Mouse (Mus musculus) MEL (cell line): ENCODE data around the gene Tubgcp3. TPM values are rescaled to one million over a fixed set of nuclear protein-coding genes. Genes with fewer than 3 reads are reported as not detected.
A peak's percentile ranks its signal among the peaks of the same experiment; 100 is the strongest.
"Not testable (repeated sequence)": the region's sequence is repeated elsewhere in the genome, so short reads cannot be mapped to it uniquely, and the experiment has no call there.

Experiments
- DNase-seq: peaks from one replicate; pipeline ENCODE4 v3.0.0; 2011; ENCODE audit warnings: low read depth, low spot score
- H3K27ac ChIP-seq: 2 replicates; pipeline ENCODE4 v1.5.1; 2012; ENCODE audit warnings: low read depth, mild to moderate bottlenecking, control low read depth, low read length, moderate library complexity; ENCODE audit not compliant: control insufficient read depth
- H3K27me3 ChIP-seq, 2 experiments: fragments of 150-350 bp in 1 of 2; sonication (generic) in 1 of 2; 2 replicates each; pipeline ENCODE4 v1.6.1; 2012; ENCODE audit warnings: low read length in 2 of 2, mild to moderate bottlenecking in 2 of 2, improper control_type of control experiment in 1 of 2, moderate library complexity in 1 of 2; ENCODE audit not compliant: insufficient read depth in 2 of 2, control insufficient read depth in 1 of 2
- H3K36me3 ChIP-seq, 2 experiments: 2 replicates each; pipeline ENCODE4 v1.6.1; 2012 to 2014; ENCODE audit warnings: low read length in 2 of 2, improper control_type of control experiment in 1 of 2, inconsistent platforms in 1 of 2, mild to moderate bottlenecking in 1 of 2; ENCODE audit not compliant: insufficient read depth in 2 of 2, control insufficient read depth in 1 of 2
- H3K4me1 ChIP-seq, 2 experiments: fragments of 150-350 bp in 1 of 2; sonication (generic) in 1 of 2; 2 replicates each; pipeline ENCODE4 v1.6.1; 2012; ENCODE audit warnings: low read length in 2 of 2, improper control_type of control experiment in 1 of 2, mild to moderate bottlenecking in 1 of 2; ENCODE audit not compliant: insufficient read depth in 2 of 2, control insufficient read depth in 1 of 2
- H3K4me3 ChIP-seq, 2 experiments: fragments of 150-350 bp in 1 of 2; sonication (generic) in 1 of 2; 2 replicates each; pipeline ENCODE4 v1.5.1; 2012; ENCODE audit warnings: low read depth in 2 of 2, low read length in 2 of 2, mild to moderate bottlenecking in 2 of 2, moderate library complexity in 2 of 2, control low read depth in 1 of 2, improper control_type of control experiment in 1 of 2; ENCODE audit not compliant: control insufficient read depth in 1 of 2, insufficient read depth in 1 of 2
- H3K79me2 ChIP-seq: 2 replicates; pipeline ENCODE4 v1.6.1; 2012; ENCODE audit warnings: mild to moderate bottlenecking, low read length, moderate library complexity; ENCODE audit not compliant: control insufficient read depth, poor library complexity, insufficient read depth
- H3K9ac ChIP-seq: 2 replicates; pipeline ENCODE4 v1.6.1; 2012; ENCODE audit warnings: low read depth, mild to moderate bottlenecking, control low read depth, low read length, moderate library complexity; ENCODE audit not compliant: control insufficient read depth, poor library complexity, severe bottlenecking
- H3K9me3 ChIP-seq: fragments of 150-350 bp; sonication (generic); replicated peaks from 2 replicates; pipeline ENCODE4 v1.6.1; 2012; ENCODE audit warnings: mild to moderate bottlenecking, low read length, improper control_type of control experiment, moderate library complexity; ENCODE audit not compliant: insufficient read depth
- BHLHE40 ChIP-seq: IDR thresholded peaks from 2 replicates; pipeline ENCODE4 v1.6.1; 2012; ENCODE audit warnings: low read depth, mild to moderate bottlenecking, inconsistent platforms, low read length, improper control_type of control experiment, borderline replicate concordance
- CHD1 ChIP-seq: IDR thresholded peaks from 2 replicates; pipeline ENCODE4 v1.6.1; 2012; ENCODE audit warnings: low read depth, mild to moderate bottlenecking, inconsistent platforms, low read length, improper control_type of control experiment
- CHD2 ChIP-seq: IDR thresholded peaks from 2 replicates; pipeline ENCODE4 v1.6.1; 2011; ENCODE audit warnings: low read length, improper control_type of control experiment
- ELF1 ChIP-seq: IDR thresholded peaks from 2 replicates; pipeline ENCODE4 v1.6.1; 2014; ENCODE audit warnings: low read depth, mild to moderate bottlenecking, inconsistent platforms, low read length, improper control_type of control experiment, moderate library complexity
- KAT2A ChIP-seq: conservative IDR thresholded peaks from 2 replicates; pipeline ENCODE4 v1.6.1; 2012; ENCODE audit warnings: low read depth, low read length, improper control_type of control experiment, inconsistent platforms
- MAFK ChIP-seq: IDR thresholded peaks from 2 replicates; pipeline ENCODE4 v1.6.1; 2011; ENCODE audit warnings: low read depth, mild to moderate bottlenecking, low read length, improper control_type of control experiment, borderline replicate concordance
- MAX ChIP-seq: IDR thresholded peaks from 2 replicates; pipeline ENCODE4 v1.6.1; 2011; ENCODE audit warnings: low read length, improper control_type of control experiment
- MXI1 ChIP-seq: IDR thresholded peaks from 2 replicates; pipeline ENCODE4 v1.6.1; 2011; ENCODE audit warnings: mild to moderate bottlenecking, low read depth, low read length, improper control_type of control experiment
- MYB ChIP-seq: IDR thresholded peaks from 2 replicates; pipeline ENCODE4 v1.6.1; 2011; ENCODE audit warnings: mild to moderate bottlenecking, low read depth, low read length, improper control_type of control experiment
- MYC ChIP-seq: IDR thresholded peaks from 2 replicates; pipeline ENCODE4 v1.6.1; 2011; ENCODE audit warnings: low read depth, mild to moderate bottlenecking, low read length, improper control_type of control experiment, moderate library complexity
- POLR2A ChIP-seq, 2 experiments: IDR thresholded peaks; 2 replicates each; pipeline ENCODE4 v1.6.1; 2011 to 2012; ENCODE audit warnings: low read length in 2 of 2, mild to moderate bottlenecking in 2 of 2, control low read depth in 1 of 2, improper control_type of control experiment in 1 of 2, low read depth in 1 of 2, moderate library complexity in 1 of 2; ENCODE audit not compliant: control insufficient read depth in 1 of 2, insufficient read depth in 1 of 2, poor library complexity in 1 of 2
- TAL1 ChIP-seq: IDR thresholded peaks from 2 replicates; pipeline ENCODE4 v1.6.1; 2012; ENCODE audit warnings: mild to moderate bottlenecking, inconsistent platforms, low read length, moderate library complexity, mixed read lengths
- TBP ChIP-seq: IDR thresholded peaks from 2 replicates; pipeline ENCODE4 v1.8.0; 2011; ENCODE audit warnings: low read depth, low read length, improper control_type of control experiment
- ZKSCAN1 ChIP-seq: IDR thresholded peaks from 2 replicates; pipeline ENCODE4 v1.6.1; 2012; ENCODE audit warnings: low read depth, mild to moderate bottlenecking, inconsistent platforms, low read length, improper control_type of control experiment, moderate library complexity
- polyA plus RNA-seq, 2 experiments: library from polyadenylated mRNA; stranded (reverse) in 1 of 2; unstranded in 1 of 2; fragments of >175 nt in 1 of 2; fragments of >200 nt in 1 of 2; gene quantifications; 2 replicates each; pipeline versions ENCODE4 v1.2.1 to v1.2.4; 2012; ENCODE audit warnings: low replicate concordance in 2 of 2, low read depth in 1 of 2; ENCODE audit not compliant: insufficient read length in 2 of 2, insufficient read depth in 1 of 2, missing spikeins in 1 of 2
- total RNA-seq: library from RNA; depleted of rRNA; stranded (reverse); fragments of 300-350 nt; gene quantifications from 2 replicates; pipeline ENCODE4 v1.2.3, GENCODE M21; 2012

Tubgcp3 gene
- total and polyA plus RNA-seq, 3 experiments: 43.6 to 87.7 (median 60.2) TPM

DNA sequence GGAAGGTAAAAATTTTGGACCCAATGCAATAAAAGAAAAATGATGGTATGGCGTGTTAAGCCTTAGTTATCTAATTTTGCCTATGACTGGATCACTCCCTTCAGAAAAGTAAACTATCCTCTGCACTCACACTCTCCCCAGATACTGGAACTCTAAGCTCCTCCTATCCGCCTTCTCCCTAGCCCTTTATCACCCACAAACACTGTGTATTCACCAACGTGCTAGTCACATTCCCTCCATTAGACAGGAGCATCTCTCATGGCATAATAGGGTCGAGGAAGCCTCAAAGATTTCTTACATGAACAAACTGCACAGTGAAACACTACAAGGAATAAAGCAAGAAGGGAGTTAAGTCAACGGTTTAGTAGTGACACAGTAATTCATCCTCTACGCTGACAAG is 1.1 kb downstream of the Tubgcp3 start:
- peak; percentile 77 for DNase-seq
- no peaks in the 10 kb centered on the region for H3K9me3 ChIP-seq
- peak; percentile 70; the same call in 1 of the 2 replicates for TF ChIP-seq MXI1
- TF ChIP-seq POLR2A (IDR thresholded peaks at IDR 0.05; ENCODE audit: control insufficient read depth in 1 of 2, insufficient read depth in 1 of 2, low read depth in 1 of 2, low read length in 2 of 2, poor library complexity in 1 of 2): peak in 1 of 2 experiments; percentile 36; a peak in 1 of 4 replicates
- TF ChIP-seq TAL1: no peak
- no peak for TF ChIP-seq MAFK
- peak; percentile 69 for TF ChIP-seq MAX
- TF ChIP-seq MYC: 0 out of 2 replicates have a peak, but pooled peaks have one; percentile 17
- 0 out of 2 replicates have a peak, but pooled peaks have one; percentile 27 for TF ChIP-seq TBP
- no peak for TF ChIP-seq BHLHE40
- H3K79me2 ChIP-seq: peaks cover 51% of the 10 kb centered on the region
- peaks cover 2 to 9% of the 10 kb centered on the region in 2 experiments; a peak in 3 of 4 replicates for H3K4me1 ChIP-seq
- H3K27ac ChIP-seq: peak overlapping the region; percentile 56
- H3K36me3 ChIP-seq: peaks cover 6 to 8% of the 10 kb centered on the region in 2 experiments
- peak overlapping the region; percentile 94 for H3K9ac ChIP-seq
- peak overlapping the region; percentile 66 to 93 for H3K4me3 ChIP-seq
- H3K27me3 ChIP-seq: no peaks in the 10 kb centered on the region

DNA sequence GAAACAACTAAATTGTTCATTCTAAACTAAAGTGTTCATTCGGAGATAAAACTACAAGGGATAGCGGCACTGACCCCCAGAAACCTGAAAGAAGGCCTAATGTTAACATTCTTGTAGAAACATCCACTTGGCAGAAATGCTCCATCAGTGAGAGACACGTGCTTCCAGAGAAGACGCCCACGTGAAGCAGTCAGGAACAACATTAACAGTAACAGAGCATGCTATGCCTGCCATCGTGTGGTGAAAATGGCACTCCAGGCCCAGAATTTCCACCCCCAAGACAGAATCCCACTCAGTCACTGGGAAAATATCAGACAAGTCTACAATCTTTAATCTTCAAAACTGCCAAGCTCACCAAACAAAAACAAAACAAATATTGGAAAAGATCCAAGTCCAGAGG is 3.2 kb downstream of the Tubgcp3 start:
- H3K4me1 ChIP-seq: peaks cover 2 to 9% of the 10 kb centered on the region in 2 experiments; a peak in 3 of 4 replicates
- H3K36me3 ChIP-seq: peaks cover 6 to 8% of the 10 kb centered on the region in 2 experiments
- H3K9me3 ChIP-seq: no peaks in the 10 kb centered on the region
- no peak overlapping the region for H3K9ac ChIP-seq
- H3K27me3 ChIP-seq: no peaks in the 10 kb centered on the region
- peaks cover 71% of the 10 kb centered on the region for H3K79me2 ChIP-seq
- TF ChIP-seq ZKSCAN1 (no peak), MAFK (no peak), MYB (no peak), CHD1 (no peak), MAX (no peak), CHD2 (no peak), MYC (no peak), KAT2A (no peak), ELF1 (no peak)
- no peak overlapping the region for H3K27ac ChIP-seq
- H3K4me3 ChIP-seq: no peak overlapping the region
- no peak for DNase-seq

DNA sequence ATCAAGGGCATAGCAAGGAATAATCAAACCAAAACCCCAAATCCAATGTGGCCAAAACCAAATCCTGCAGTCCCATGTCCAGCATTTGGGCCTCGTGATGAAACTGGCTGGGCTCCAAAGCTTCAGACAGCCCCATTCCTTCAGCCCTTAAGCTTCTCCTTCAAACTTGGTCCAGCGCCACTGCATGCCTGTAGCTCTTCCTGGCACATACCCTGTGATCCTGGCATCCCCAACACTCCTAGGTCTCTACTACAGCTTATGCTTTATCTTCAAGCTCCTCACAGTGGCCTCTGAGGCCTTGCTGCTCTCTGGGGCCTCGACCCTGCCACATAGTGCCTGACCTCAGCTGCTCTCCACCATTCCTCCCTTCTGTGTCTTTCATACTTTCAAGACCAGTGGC is 5.5 kb downstream of the Tubgcp3 start:
- not testable (repeated sequence) for H3K36me3 ChIP-seq

More for the DNA sequence above, 5.5 kb downstream of the Tubgcp3 start:
- DNase-seq, H3K9me3 ChIP-seq, H3K27ac ChIP-seq, H3K4me3 ChIP-seq, H3K4me1 ChIP-seq, H3K27me3 ChIP-seq, H3K9ac ChIP-seq: not testable (repeated sequence)
- H3K79me2 ChIP-seq: peaks cover 71% of the 10 kb centered on the region
